Mouse (Mus musculus) ES-E14 (cell line): ENCODE measurements around the gene Trappc10.

Experiments
- CHD2 ChIP-seq: IDR thresholded peaks from 2 replicates; pipeline ENCODE4 v1.6.1; 2014; ENCODE audit warnings: mild to moderate bottlenecking, low read depth, low read length, inconsistent platforms
- HCFC1 ChIP-seq: IDR thresholded peaks from 2 replicates; pipeline ENCODE4 v1.6.1; 2012; ENCODE audit warnings: low read length, inconsistent platforms, borderline replicate concordance; ENCODE audit not compliant: insufficient read depth
- MAFK ChIP-seq: IDR thresholded peaks from 2 replicates; pipeline ENCODE4 v1.6.1; 2014; ENCODE audit warnings: mild to moderate bottlenecking, low read depth, low read length, inconsistent platforms; ENCODE audit not compliant: insufficient read depth
- ZC3H11A ChIP-seq: IDR thresholded peaks from 2 replicates; pipeline ENCODE4 v1.6.1; 2012; ENCODE audit warnings: low read depth, mild to moderate bottlenecking, inconsistent platforms, low read length, borderline replicate concordance
- ZNF384 ChIP-seq: IDR thresholded peaks from 2 replicates; pipeline ENCODE4 v1.6.1; 2012; ENCODE audit warnings: low read depth, low read length, inconsistent platforms

DNA sequence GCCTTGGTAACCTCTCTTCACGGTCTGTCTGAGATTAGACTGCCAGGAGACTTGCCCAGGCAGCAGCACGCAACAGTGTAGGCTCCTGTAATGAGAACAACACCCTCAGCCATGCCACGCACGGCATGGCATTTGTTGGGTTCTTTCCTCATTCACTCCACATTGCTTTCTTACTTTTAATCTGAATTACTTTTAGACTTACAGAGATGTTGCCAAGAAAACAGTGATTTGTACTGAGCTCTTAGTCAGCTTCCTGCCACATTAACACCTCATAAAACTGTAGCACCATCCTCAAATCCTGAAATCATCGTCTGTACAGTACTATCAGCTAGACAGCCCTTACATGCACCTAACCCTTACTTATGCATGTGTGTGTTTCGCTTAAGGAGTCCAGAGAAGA lies 25.9 kb downstream of the Trappc10 start:
- TF ChIP-seq HCFC1, result no peak
- TF ChIP-seq MAFK, result no peak
- TF ChIP-seq ZNF384, result no peak
- TF ChIP-seq ZC3H11A, result no peak
- TF ChIP-seq CHD2, result no peak
